Mouse (Mus musculus): ENCODE measurements around the gene Pacs1. TPM values are rescaled to one million over a fixed set of nuclear protein-coding genes. Genes with fewer than 3 reads are reported as not detected.
"Not testable (repeated sequence)": the region's sequence is repeated elsewhere in the genome, so short reads cannot be mapped to it uniquely, and the experiment has no call there.

Gene Pacs1
- polyA plus RNA-seq, 1 experiment from 2014 or later = 32.0 TPM

DNA sequence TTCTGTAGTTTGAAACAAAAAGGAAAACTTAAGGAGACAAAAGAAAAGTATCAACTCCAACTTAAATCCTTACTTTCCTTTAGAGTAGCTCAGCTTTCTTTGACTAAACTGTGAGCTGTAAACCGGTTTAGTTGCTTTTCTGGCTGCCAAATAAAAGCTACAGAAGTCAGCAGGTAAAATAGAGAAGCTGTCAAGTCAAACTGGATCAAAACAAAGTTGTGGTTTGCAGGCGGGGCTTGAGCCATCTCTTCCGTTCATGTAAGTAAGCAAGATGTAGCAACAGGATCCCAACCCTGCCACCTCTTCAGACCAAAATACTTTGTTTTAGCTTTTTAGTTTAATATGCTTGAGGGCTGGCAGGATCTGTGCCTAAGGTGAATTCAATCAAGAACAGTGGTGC, 15.8 kb downstream of the Pacs1 start:
- H3K4me1 ChIP-seq (replicated peaks) = no peaks in the 10 kb centered on the region
- H3K9me3 ChIP-seq = no peaks in the 10 kb centered on the region
- no peaks in the 10 kb centered on the region for H3K36me3 ChIP-seq
- 63% methylated on average over 3 of the region's 3 CpGs for WGBS
- H3K9ac ChIP-seq (replicated peaks) = no peak overlapping the region
- no peak overlapping the region for H3K4me2 ChIP-seq (replicated peaks)
- ATAC-seq = no peak
- no peak overlapping the region for H3K4me3 ChIP-seq (replicated peaks)
- no peaks in the 10 kb centered on the region for H3K27me3 ChIP-seq
- no peak overlapping the region for H3K27ac ChIP-seq

GRCm38 (mm10) chr19:5236981-5237380, 35.9 kb downstream of the Pacs1 start:
- WGBS = 95% methylated on average over 1 of the region's 1 CpGs
- not testable (repeated sequence) for H3K9ac ChIP-seq (replicated peaks); H3K27me3 ChIP-seq; H3K9me3 ChIP-seq; H3K4me1 ChIP-seq (replicated peaks); H3K27ac ChIP-seq; H3K36me3 ChIP-seq; H3K4me2 ChIP-seq (replicated peaks); H3K4me3 ChIP-seq (replicated peaks); ATAC-seq

DNA sequence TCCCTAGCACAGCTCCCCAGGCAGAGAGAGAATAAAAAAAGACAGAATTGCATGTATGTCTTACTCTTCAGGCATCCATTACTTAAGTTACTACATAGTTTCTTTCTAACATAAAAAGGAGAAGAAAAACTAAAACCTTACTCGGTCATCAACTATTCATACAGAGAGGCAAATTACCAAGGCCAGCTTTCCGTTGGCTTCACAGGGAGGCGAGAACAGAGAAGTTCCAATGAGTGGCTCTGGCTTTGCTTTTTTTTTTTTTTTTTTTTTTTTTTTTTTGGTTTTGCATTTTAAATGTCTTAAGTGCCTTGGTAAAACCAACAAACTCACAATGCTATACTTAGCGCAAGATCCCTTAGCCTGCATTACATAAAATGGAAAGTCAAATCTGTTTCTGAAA, 40.2 kb downstream of the Pacs1 start:
- H3K36me3 ChIP-seq = no peaks in the 10 kb centered on the region
- no peaks in the 10 kb centered on the region for H3K4me1 ChIP-seq (replicated peaks)
- H3K27ac ChIP-seq = no peak overlapping the region
- WGBS = 88% methylated on average over 4 of the region's 4 CpGs
- H3K9ac ChIP-seq (replicated peaks) = no peak overlapping the region
- no peak overlapping the region for H3K4me2 ChIP-seq (replicated peaks)
- H3K4me3 ChIP-seq (replicated peaks) = no peak overlapping the region
- H3K27me3 ChIP-seq = no peaks in the 10 kb centered on the region
- ATAC-seq = no peak
- H3K9me3 ChIP-seq = no peaks in the 10 kb centered on the region

DNA sequence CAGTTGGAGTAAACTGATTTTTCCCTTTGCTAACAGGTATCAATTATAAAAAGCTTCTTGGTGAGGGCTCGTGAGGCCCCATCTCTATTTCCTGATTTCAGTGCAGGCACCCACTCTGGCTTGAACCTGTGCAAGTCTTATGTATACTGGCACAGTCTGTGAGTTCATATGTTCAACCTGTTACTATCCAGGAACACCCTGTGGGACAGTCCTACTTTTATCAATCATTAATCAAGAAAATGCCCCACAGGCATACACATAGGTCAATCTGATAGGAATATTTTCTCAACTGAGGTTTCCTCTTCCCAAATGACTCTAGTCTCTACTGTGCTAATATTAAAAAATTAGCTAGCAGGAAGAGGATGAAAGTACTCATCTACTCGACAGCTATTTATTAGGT, 42.8 kb downstream of the Pacs1 start:
- ATAC-seq = no peak
- Histone ChIP-seq H3K9ac (replicated peaks) (no peak overlapping the region), H3K27ac (no peak overlapping the region), H3K36me3 (no peaks in the 10 kb centered on the region), H3K4me3 (replicated peaks) (no peak overlapping the region), H3K4me2 (replicated peaks) (no peak overlapping the region), H3K27me3 (no peaks in the 10 kb centered on the region), H3K4me1 (replicated peaks) (no peaks in the 10 kb centered on the region), H3K9me3 (no peaks in the 10 kb centered on the region)
- WGBS = 90% methylated on average over 2 of the region's 2 CpGs

GRCm38 (mm10) chr19:5224624-5225023, 48.3 kb downstream of the Pacs1 start:
- no peak for ATAC-seq
- WGBS = 60% methylated on average over 2 of the region's 2 CpGs
- no peak overlapping the region for H3K9ac ChIP-seq (replicated peaks)
- H3K4me3 ChIP-seq (replicated peaks) = no peak overlapping the region
- H3K27ac ChIP-seq = no peak overlapping the region
- H3K4me1 ChIP-seq (replicated peaks) = no peaks in the 10 kb centered on the region
- H3K9me3 ChIP-seq = no peaks in the 10 kb centered on the region
- H3K36me3 ChIP-seq = no peaks in the 10 kb centered on the region
- no peaks in the 10 kb centered on the region for H3K27me3 ChIP-seq
- H3K4me2 ChIP-seq (replicated peaks) = no peak overlapping the region

- no peak overlapping the region for H3K27ac ChIP-seq
- no peaks in the 10 kb centered on the region for H3K36me3 ChIP-seq
- no peak overlapping the region for H3K4me2 ChIP-seq (replicated peaks)
- no peaks in the 10 kb centered on the region for H3K4me1 ChIP-seq (replicated peaks)
- H3K27me3 ChIP-seq = no peaks in the 10 kb centered on the region
- no peak for ATAC-seq
- no peak overlapping the region for H3K9ac ChIP-seq (replicated peaks)
- 92% methylated on average over 4 of the region's 4 CpGs for WGBS
- H3K4me3 ChIP-seq (replicated peaks) = no peak overlapping the region
- no peaks in the 10 kb centered on the region for H3K9me3 ChIP-seq
Observed at GRCm38 (mm10) chr19:5224077-5224476, 48.8 kb downstream of the Pacs1 start.

- Histone ChIP-seq H3K4me2 (replicated peaks) (no peak overlapping the region), H3K4me3 (replicated peaks) (no peak overlapping the region), H3K36me3 (no peaks in the 10 kb centered on the region), H3K27me3 (no peaks in the 10 kb centered on the region), H3K4me1 (replicated peaks) (no peaks in the 10 kb centered on the region), H3K9me3 (no peaks in the 10 kb centered on the region), H3K27ac (no peak overlapping the region), H3K9ac (replicated peaks) (no peak overlapping the region)
- 90% methylated on average over 2 of the region's 2 CpGs for WGBS
- ATAC-seq = no peak
Observed at GRCm38 (mm10) chr19:5221926-5222325, 51.0 kb downstream of the Pacs1 start.

- WGBS = 23% methylated on average over 2 of the region's 2 CpGs
- H3K9me3 ChIP-seq; H3K36me3 ChIP-seq; ATAC-seq; H3K4me1 ChIP-seq (replicated peaks); H3K4me2 ChIP-seq (replicated peaks); H3K4me3 ChIP-seq (replicated peaks); H3K27me3 ChIP-seq; H3K9ac ChIP-seq (replicated peaks); H3K27ac ChIP-seq: not testable (repeated sequence)
Observed at GRCm38 (mm10) chr19:5221219-5221723, 51.6 kb downstream of the Pacs1 start.

DNA sequence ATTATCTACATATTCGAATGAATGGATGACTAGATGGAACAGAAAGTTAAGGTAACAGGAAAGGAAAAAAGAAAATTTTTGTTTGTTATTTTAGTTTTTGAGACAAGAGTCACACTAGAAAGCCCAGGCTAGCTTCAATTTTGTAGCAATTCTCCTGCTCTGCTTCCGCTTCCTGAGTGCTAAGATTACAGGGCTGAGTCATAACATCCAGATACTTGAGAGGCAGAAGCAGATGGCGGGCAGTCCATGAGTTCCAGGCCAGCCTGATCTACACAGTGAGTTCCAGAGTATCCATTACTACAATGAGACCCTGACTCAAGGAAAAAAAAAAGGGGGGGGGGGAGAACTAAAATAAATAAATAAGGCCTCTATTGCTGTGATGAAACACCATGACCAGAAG, 52.5 kb downstream of the Pacs1 start:
- no peak overlapping the region for H3K4me2 ChIP-seq (replicated peaks)
- H3K27ac ChIP-seq = no peak overlapping the region
- WGBS = 94% methylated on average over 3 of the region's 3 CpGs
- ATAC-seq = no peak
- no peaks in the 10 kb centered on the region for H3K36me3 ChIP-seq
- no peak overlapping the region for H3K4me3 ChIP-seq (replicated peaks)
- no peaks in the 10 kb centered on the region for H3K9me3 ChIP-seq
- H3K9ac ChIP-seq (replicated peaks) = no peak overlapping the region
- no peaks in the 10 kb centered on the region for H3K27me3 ChIP-seq
- H3K4me1 ChIP-seq (replicated peaks) = no peaks in the 10 kb centered on the region

DNA sequence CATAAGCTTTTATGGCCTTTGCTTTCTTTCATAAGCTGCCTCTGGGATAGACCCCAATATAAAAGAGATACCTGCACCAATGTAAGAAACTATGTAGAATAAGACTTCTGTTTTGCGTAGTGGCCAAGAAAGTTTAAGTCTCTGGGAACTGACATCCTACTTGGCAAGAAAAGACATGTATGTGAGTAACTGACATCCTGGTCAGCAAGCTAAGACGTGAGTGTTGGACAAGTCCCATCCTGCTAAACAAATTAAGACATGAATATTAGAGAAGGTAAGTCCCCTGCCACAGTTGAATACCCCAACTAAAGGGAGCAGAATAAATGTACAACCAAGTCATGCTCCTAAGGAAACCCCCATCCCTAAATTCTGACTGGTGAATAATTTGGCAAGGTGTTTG, 71.2 kb downstream of the Pacs1 start:
- Histone ChIP-seq H3K9me3 (no peaks in the 10 kb centered on the region), H3K36me3 (no peaks in the 10 kb centered on the region), H3K4me2 (replicated peaks) (no peak overlapping the region), H3K27ac (no peak overlapping the region), H3K27me3 (no peaks in the 10 kb centered on the region), H3K4me3 (replicated peaks) (no peak overlapping the region), H3K4me1 (replicated peaks) (no peaks in the 10 kb centered on the region), H3K9ac (replicated peaks) (no peak overlapping the region)
- no peak for ATAC-seq
- WGBS = 94% methylated on average over 2 of the region's 2 CpGs

DNA sequence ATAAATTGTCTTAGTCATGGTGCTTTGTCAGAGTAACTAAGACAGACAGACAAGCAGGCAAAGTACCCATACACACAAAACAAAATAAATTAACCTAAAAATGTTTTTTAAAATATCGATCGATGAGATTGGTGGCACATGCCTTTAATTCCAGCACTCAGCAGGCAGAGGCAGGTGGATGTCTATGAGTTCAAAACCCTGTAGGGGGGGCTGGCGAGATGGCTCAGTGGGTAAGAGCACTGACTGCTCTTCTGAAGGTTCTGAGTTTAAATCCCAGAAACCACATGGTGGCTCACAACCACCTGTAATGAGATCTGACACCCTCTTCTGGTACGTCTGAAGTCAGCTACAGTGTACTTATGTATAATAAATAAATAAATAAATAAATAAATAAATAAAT, 72.3 kb downstream of the Pacs1 start:
- H3K4me2 ChIP-seq (replicated peaks); H3K27ac ChIP-seq; H3K4me1 ChIP-seq (replicated peaks); H3K36me3 ChIP-seq; ATAC-seq; H3K9ac ChIP-seq (replicated peaks); H3K4me3 ChIP-seq (replicated peaks); H3K27me3 ChIP-seq; H3K9me3 ChIP-seq: not testable (repeated sequence)
- WGBS = 86% methylated on average over 4 of the region's 4 CpGs

GRCm38 (mm10) chr19:5198553-5198952, 74.4 kb downstream of the Pacs1 start:
- no peaks in the 10 kb centered on the region for H3K27me3 ChIP-seq
- no peak for ATAC-seq
- H3K9me3 ChIP-seq = no peaks in the 10 kb centered on the region
- H3K4me3 ChIP-seq (replicated peaks) = no peak overlapping the region
- no peak overlapping the region for H3K4me2 ChIP-seq (replicated peaks)
- H3K36me3 ChIP-seq = no peaks in the 10 kb centered on the region
- no peak overlapping the region for H3K9ac ChIP-seq (replicated peaks)
- 92% methylated on average over 3 of the region's 3 CpGs for WGBS
- H3K27ac ChIP-seq = no peak overlapping the region
- H3K4me1 ChIP-seq (replicated peaks) = no peaks in the 10 kb centered on the region

- 58% methylated on average over 7 of the region's 7 CpGs for WGBS
- H3K9me3 ChIP-seq = no peaks in the 10 kb centered on the region
- no peak overlapping the region for H3K27ac ChIP-seq
- ATAC-seq = no peak
- no peak overlapping the region for H3K4me2 ChIP-seq (replicated peaks)
- H3K4me1 ChIP-seq (replicated peaks) = peaks cover 12% of the 10 kb centered on the region
- no peak overlapping the region for H3K4me3 ChIP-seq (replicated peaks)
- H3K9ac ChIP-seq (replicated peaks) = no peak overlapping the region
- no peaks in the 10 kb centered on the region for H3K36me3 ChIP-seq
- H3K27me3 ChIP-seq = no peaks in the 10 kb centered on the region
Observed at GRCm38 (mm10) chr19:5195417-5196035, 77.4 kb downstream of the Pacs1 start.
